In genomic region chr7:100919006-100919808, GRCm38 (mm10) we compare ENCODE assay signal across 8 mouse cellular contexts. TPM values are rescaled to one million over a fixed set of nuclear protein-coding genes. Genes with fewer than 3 reads are reported as not detected.
DNase-seq lines count a peak whose midpoint lies in the region; ATAC-seq and TF ChIP-seq lines count a peak whose summit lies in the region.

No protein-coding gene starts in this region.

- WGBS in lung, embryonic 14.5 days: 28% methylated on average over 7 of the region's 7 CpGs
- 56% methylated on average over 7 of the region's 7 CpGs for WGBS in heart, postnatal 0 days

- H3ac ChIP-seq in myocyte (ENCODE audit: control insufficient read depth, insufficient read length): no peak overlapping the region

- no peak overlapping the region for H3K9ac ChIP-seq in lung, embryonic 14.5 days
- H3K9ac ChIP-seq in heart, postnatal 0 days (replicated peaks; ENCODE audit: low read depth, low read length): no peak overlapping the region

- no peaks in the 10 kb centered on the region for H3K9me3 ChIP-seq in lung, embryonic 14.5 days (ENCODE audit: low read depth, low read length)
- no peaks in the 10 kb centered on the region for H3K9me3 ChIP-seq in heart, postnatal 0 days (replicated peaks; ENCODE audit: control insufficient read depth, low read length)

- H3K27ac ChIP-seq in lung, embryonic 14.5 days (ENCODE audit: low read depth): peak overlapping the region; percentile 86
- H3K27ac ChIP-seq in heart, postnatal 0 days (ENCODE audit: low read depth): peak overlapping the region; percentile 71

- TF ChIP-seq CTCF in lung, embryonic 14.5 days (IDR thresholded peaks at IDR 0.05; ENCODE audit: low read depth): no peak
- no peak for TF ChIP-seq CTCF in heart, postnatal 0 days (IDR thresholded peaks at IDR 0.05; ENCODE audit: low read depth)

- TF ChIP-seq EP300 in heart, postnatal 0 days (IDR thresholded peaks at IDR 0.05; ENCODE audit: low read depth): no peak

- peaks cover 57% of the 10 kb centered on the region for H3K4me1 ChIP-seq in lung, embryonic 14.5 days (ENCODE audit: insufficient read depth)
- H3K4me1 ChIP-seq in heart, postnatal 0 days (ENCODE audit: control insufficient read depth, insufficient read depth): peaks cover 57% of the 10 kb centered on the region

- peak overlapping the region; percentile 46 for H3K4me2 ChIP-seq in lung, embryonic 14.5 days
- no peak overlapping the region for H3K4me2 ChIP-seq in heart, postnatal 0 days (ENCODE audit: low read depth, low read length)
- peak overlapping the region; percentile 90 for H3K4me2 ChIP-seq in myocyte (ENCODE audit: low read depth)

- DNase-seq in heart, adult 11 months: peak; percentile 93
- DNase-seq in heart, postnatal 25 days (ENCODE audit: low spot score): no peak
- DNase-seq in lung, embryonic 14.5 days: no peak
- no peak for DNase-seq in lung, adult 18-20 months
- peak; percentile 5 for DNase-seq in heart, postnatal 0 days (ENCODE audit: low spot score)
- DNase-seq in frontal cortex, postnatal 36 days (ENCODE audit: low spot score in 2 of 2): no peak

- H3K27me3 ChIP-seq in lung, embryonic 14.5 days (ENCODE audit: insufficient read depth, low read length): no peaks in the 10 kb centered on the region
- no peaks in the 10 kb centered on the region for H3K27me3 ChIP-seq in heart, postnatal 0 days (ENCODE audit: control insufficient read depth, insufficient read depth, low read length)
- H3K27me3 ChIP-seq in myocyte (ENCODE audit: control insufficient read depth, insufficient read depth, insufficient read length): no peaks in the 10 kb centered on the region

- 0 out of 2 replicates have a peak overlapping the region, but pooled peaks have one; percentile 6 for H3K4me3 ChIP-seq in lung, embryonic 14.5 days (ENCODE audit: low read depth, low read length)
- H3K4me3 ChIP-seq in heart, postnatal 0 days (ENCODE audit: low read depth, low read length): no peak overlapping the region
- no peak overlapping the region for H3K4me3 ChIP-seq in myocyte

- intact Hi-C loops in heart, postnatal 25 days (cut with DNase I): no loop called here

- peaks cover 86% of the 10 kb centered on the region for H3K79me2 ChIP-seq in myocyte (ENCODE audit: control insufficient read depth, insufficient read depth)

- peaks cover 82% of the 10 kb centered on the region for H3K36me3 ChIP-seq in lung, embryonic 14.5 days (ENCODE audit: insufficient read depth)
- H3K36me3 ChIP-seq in heart, postnatal 0 days (replicated peaks; ENCODE audit: control insufficient read depth, insufficient read depth, low read length): peaks cover 13% of the 10 kb centered on the region; the same call in 1 of the 2 replicates
- no peaks in the 10 kb centered on the region for H3K36me3 ChIP-seq in myocyte (ENCODE audit: control insufficient read depth, insufficient read depth)

- no peak for TF ChIP-seq POLR2A in myocyte (IDR thresholded peaks at IDR 0.05; ENCODE audit: insufficient read length, low read depth)

- no peak; the same call in 1 of the 2 replicates for ATAC-seq in lung, embryonic 14.5 days (ENCODE audit: insufficient read depth)
- no peak for ATAC-seq in heart, postnatal 0 days (ENCODE audit: insufficient read depth, low read depth)
- ATAC-seq in megakaryocyte-erythroid progenitor cell, adult 5-6 weeks (replicated peaks; ENCODE audit: low FRiP score, low TSS enrichment, poor library complexity, severe bottlenecking): no peak

TF ChIP-seq in myocyte, 11 proteins besides CTCF, POLR2A, EP300 and RAD21:
- TF ChIP-seq TCF3 (IDR thresholded peaks at IDR 0.05; ENCODE audit: insufficient read length, low read depth): no peak
- no peak for TF ChIP-seq USF1 (IDR thresholded peaks at IDR 0.05; ENCODE audit: low read depth)
- TF ChIP-seq MYOG (IDR thresholded peaks at IDR 0.05; ENCODE audit: control insufficient read depth in 1 of 3, insufficient read depth in 1 of 3, insufficient read length in 2 of 3, low read depth in 2 of 3): no peak
- TF ChIP-seq CEBPB (IDR thresholded peaks at IDR 0.05; ENCODE audit: insufficient read depth, poor library complexity, severe bottlenecking): no peak
- no peak for TF ChIP-seq POLR2AphosphoS2 (IDR thresholded peaks at IDR 0.05; ENCODE audit: insufficient read length, low read depth)
- no peak for TF ChIP-seq MAX (IDR thresholded peaks at IDR 0.05; ENCODE audit: low read depth)
- no peak for TF ChIP-seq E2F4 (IDR thresholded peaks at IDR 0.05; ENCODE audit: insufficient read depth)
- TF ChIP-seq SRF (IDR thresholded peaks at IDR 0.05; ENCODE audit: control insufficient read depth, insufficient read length, low read depth): no peak
- TF ChIP-seq MYOD1 (IDR thresholded peaks at IDR 0.05; ENCODE audit: control insufficient read depth in 1 of 3, insufficient read length in 2 of 3, low read depth in 2 of 3): no peak
- TF ChIP-seq REST (IDR thresholded peaks at IDR 0.05; ENCODE audit: insufficient read depth, insufficient read length): no peak
- no peak for TF ChIP-seq TCF12 (IDR thresholded peaks at IDR 0.05; ENCODE audit: insufficient read depth, poor library complexity, severe bottlenecking)
TF ChIP-seq in myocyte: peak in this region for 0.

RNA-seq across cellular contexts. Expression of gene Arhgef17, which starts 12.7 kb away (rescaled TPM):
- 10 to 100 TPM; 24.0 to 28.8 TPM for total RNA-seq in heart, postnatal 25 days (2021)
- 18.5 and 22.5 TPM in 2 replicates for polyA plus RNA-seq in lung, embryonic 14.5 days (2014; fragmentation: Nextera tagmentation; extraction: Ambion mirVana)
- 28.4 and 42.3 TPM in 2 replicates for total RNA-seq in heart, postnatal 0 days (2014; rRNA removed; ENCODE audit: low replicate concordance)
- polyA plus RNA-seq in heart, postnatal 0 days (2015; fragmentation: Nextera tagmentation; extraction: Ambion mirVana): 2.6 and 2.8 TPM in 2 replicates
- 24.7 TPM for polyA plus RNA-seq in myocyte (2012; fragmentation: generic; extraction: Trizol)
- total RNA-seq in megakaryocyte-erythroid progenitor cell, adult 5-6 weeks (2014; fragmentation: Nextera tagmentation): not detected in 2 replicates
- total RNA-seq in megakaryocyte-erythroid progenitor cell, adult 5-6 weeks (2017): not detected in 2 replicates

RNA-seq across cellular contexts. Expression of gene P2ry6, which starts 55.2 kb away (rescaled TPM):
- 1 to 10 TPM; 4.4 TPM for total RNA-seq in heart, postnatal 25 days (2021)
- polyA plus RNA-seq in lung, embryonic 14.5 days (2014; fragmentation: Nextera tagmentation; extraction: Ambion mirVana): 9.4 and 10.9 TPM in 2 replicates
- 1.0 and 4.5 TPM in 2 replicates for total RNA-seq in heart, postnatal 0 days (2014; rRNA removed; ENCODE audit: low replicate concordance)
- 3.5 and 3.9 TPM in 2 replicates for polyA plus RNA-seq in heart, postnatal 0 days (2015; fragmentation: Nextera tagmentation; extraction: Ambion mirVana)
- 0.13 TPM for polyA plus RNA-seq in myocyte (2012; fragmentation: generic; extraction: Trizol)
- not detected in 2 replicates for total RNA-seq in megakaryocyte-erythroid progenitor cell, adult 5-6 weeks (2014; fragmentation: Nextera tagmentation)
- total RNA-seq in megakaryocyte-erythroid progenitor cell, adult 5-6 weeks (2017): not detected in 2 replicates

RNA-seq across cellular contexts. Expression of gene Relt, which starts 56.0 kb away (rescaled TPM):
- total RNA-seq in heart, postnatal 25 days (2021): 1 to 10 TPM; 2.4 to 3.0 TPM
- polyA plus RNA-seq in lung, embryonic 14.5 days (2014; fragmentation: Nextera tagmentation; extraction: Ambion mirVana): 3.8 and 4.1 TPM in 2 replicates
- 5.1 and 5.9 TPM in 2 replicates for total RNA-seq in heart, postnatal 0 days (2014; rRNA removed; ENCODE audit: low replicate concordance)
- polyA plus RNA-seq in heart, postnatal 0 days (2015; fragmentation: Nextera tagmentation; extraction: Ambion mirVana): 1.8 and 2.3 TPM in 2 replicates
- 6.5 TPM for polyA plus RNA-seq in myocyte (2012; fragmentation: generic; extraction: Trizol)
- 8.0 and 10.9 TPM in 2 replicates for total RNA-seq in megakaryocyte-erythroid progenitor cell, adult 5-6 weeks (2014; fragmentation: Nextera tagmentation)
- total RNA-seq in megakaryocyte-erythroid progenitor cell, adult 5-6 weeks (2017): 5.2 and 6.4 TPM in 2 replicates

Comparison
In these comparisons a context has a peak if more than half of its experiments do, and no peak if none do; other contexts are left out.
1. DNase-seq: peak in heart, adult 11 months (single experiment) and heart, postnatal 0 days (single experiment); none in heart, postnatal 25 days (single experiment), lung, embryonic 14.5 days (single experiment), lung, adult 18-20 months (0 of 2) and frontal cortex, postnatal 36 days (0 of 2).
2. RNA of gene Arhgef17, which starts 12.7 kb away (total RNA-seq): 24.0 to 28.8 TPM in heart, postnatal 25 days and 28.4 to 42.3 TPM in heart, postnatal 0 days; not detected in megakaryocyte-erythroid progenitor cell, adult 5-6 weeks; every median in the first group is over 10 times any median in the second.